Mouse (Mus musculus): ENCODE results near the gene Rptor. TPM values are rescaled to one million over a fixed set of nuclear protein-coding genes. Genes with fewer than 3 reads are reported as not detected.
"Not testable (repeated sequence)": the region's sequence is repeated elsewhere in the genome, so short reads cannot be mapped to it uniquely, and the experiment has no call there.

Rptor gene
- total RNA-seq, 2 experiments from 2014 or later: 57.1 to 58.0 TPM

GRCm38 (mm10) chr11:119644612-119645379 is 42.1 kb downstream of the Rptor start:
- intact Hi-C loops (cut with DNase I): no loop called here

GRCm38 (mm10) chr11:119650456-119650855 is 47.8 kb downstream of the Rptor start:
- intact Hi-C loops (cut with DNase I): no loop called here
- no peak for DNase-seq

More at GRCm38 (mm10) chr11:119644612-119645379, 42.1 kb downstream of the Rptor start:
- no peak for DNase-seq

DNA sequence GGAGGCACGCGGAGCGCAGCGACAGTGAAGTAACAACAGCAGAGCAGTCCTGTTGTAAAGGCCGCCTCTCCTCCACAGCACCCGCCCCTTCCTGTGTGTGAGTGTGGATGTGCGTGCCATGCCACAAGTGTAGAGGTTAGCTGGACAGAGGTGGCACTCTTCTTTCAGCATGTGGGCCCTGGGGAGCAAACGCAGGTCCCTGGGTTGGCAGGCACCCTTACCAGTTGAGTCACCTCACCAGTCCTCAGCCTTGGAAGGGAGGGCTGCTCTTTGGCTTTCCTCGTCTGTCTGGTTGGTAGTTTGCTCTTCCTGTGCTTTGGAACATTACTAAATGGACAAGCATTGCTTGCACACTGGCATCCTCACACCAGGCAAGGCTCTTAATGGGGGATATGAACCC is 50.6 kb downstream of the Rptor start:
- no peak for DNase-seq
- intact Hi-C loops (cut with DNase I): no loop called here

DNA sequence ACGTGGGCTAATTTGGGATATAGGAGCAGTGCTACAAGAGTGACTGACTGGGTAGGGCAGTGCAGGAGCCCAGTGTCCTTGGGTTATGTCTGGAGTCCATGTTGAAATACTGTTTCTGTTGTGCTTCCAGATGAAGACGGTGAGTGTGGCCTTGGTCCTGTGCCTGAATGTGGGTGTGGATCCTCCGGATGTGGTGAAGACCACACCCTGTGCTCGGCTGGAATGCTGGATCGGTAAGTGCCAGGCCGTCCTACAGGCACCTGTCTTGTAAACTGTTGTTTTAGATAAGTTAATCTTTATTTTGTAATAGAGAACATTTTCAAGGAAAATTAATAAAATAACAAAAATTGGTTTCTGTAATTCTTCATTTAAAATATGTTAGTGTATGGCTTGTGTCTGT is 54.8 kb downstream of the Rptor start:
- intact Hi-C loops (cut with DNase I): no loop called here

GRCm38 (mm10) chr11:119659296-119659695 is 56.6 kb downstream of the Rptor start:
- DNase-seq: no peak
- intact Hi-C loops (cut with DNase I): no loop called here

More for the DNA sequence above, 54.8 kb downstream of the Rptor start:
- no peak for DNase-seq

GRCm38 (mm10) chr11:119661479-119661878 is 58.8 kb downstream of the Rptor start:
- intact Hi-C loops (cut with DNase I); DNase-seq: not testable (repeated sequence)

DNA sequence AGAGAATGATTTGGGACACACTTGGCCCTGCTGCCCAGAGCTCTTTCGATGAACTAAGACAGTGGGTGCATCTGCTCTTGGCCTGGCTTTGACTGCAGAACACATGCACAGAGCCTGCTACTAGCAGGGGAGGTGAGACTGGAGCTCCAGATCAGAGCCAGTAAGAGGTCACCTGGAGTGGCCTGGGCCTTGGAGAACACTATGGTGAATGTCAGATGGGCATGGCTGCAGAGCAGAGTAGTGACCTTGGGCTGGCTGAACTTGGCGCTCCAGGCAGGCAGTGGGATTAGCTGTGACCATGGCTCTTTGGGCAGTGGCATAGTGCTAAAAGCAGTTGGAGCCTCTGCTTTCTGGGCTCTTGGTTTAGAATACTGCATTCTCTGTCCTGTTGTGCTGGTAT is 61.2 kb downstream of the Rptor start:
- no peak for DNase-seq
- intact Hi-C loops (cut with DNase I): no loop called here

- intact Hi-C loops (cut with DNase I): no loop called here
- DNase-seq: no peak
Observed at GRCm38 (mm10) chr11:119664678-119665307, 62.1 kb downstream of the Rptor start.

GRCm38 (mm10) chr11:119665308-119665702 is 62.6 kb downstream of the Rptor start:
- intact Hi-C loops (cut with DNase I): no loop called here
- no peak for DNase-seq

GRCm38 (mm10) chr11:119666567-119667108 is 63.9 kb downstream of the Rptor start:
- intact Hi-C loops (cut with DNase I): no loop called here
- no peak for DNase-seq

GRCm38 (mm10) chr11:119670690-119671666 is 68.3 kb downstream of the Rptor start:
- DNase-seq: no peak
- intact Hi-C loops (cut with DNase I): no loop called here

DNA sequence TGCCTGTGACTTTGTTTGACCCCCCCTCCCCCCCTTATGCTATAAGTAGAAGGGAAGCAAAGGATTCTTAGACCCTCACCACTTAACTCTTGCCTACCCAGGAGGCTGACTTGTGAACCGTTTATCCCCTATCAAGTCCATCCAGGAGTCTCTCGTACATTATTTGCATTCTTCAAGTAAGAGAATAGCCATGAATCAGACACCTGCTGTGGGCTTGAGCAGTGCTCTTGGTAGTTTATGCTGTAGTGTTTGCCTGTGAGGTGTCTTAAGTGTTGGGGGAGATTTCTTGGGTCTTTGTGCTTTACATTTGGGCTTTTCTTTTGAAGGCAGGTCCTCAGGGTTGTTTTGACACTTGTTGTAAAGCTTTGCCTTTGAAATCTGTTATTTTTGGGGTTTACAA is 69.3 kb downstream of the Rptor start:
- intact Hi-C loops (cut with DNase I): no loop called here
- DNase-seq: no peak

DNA sequence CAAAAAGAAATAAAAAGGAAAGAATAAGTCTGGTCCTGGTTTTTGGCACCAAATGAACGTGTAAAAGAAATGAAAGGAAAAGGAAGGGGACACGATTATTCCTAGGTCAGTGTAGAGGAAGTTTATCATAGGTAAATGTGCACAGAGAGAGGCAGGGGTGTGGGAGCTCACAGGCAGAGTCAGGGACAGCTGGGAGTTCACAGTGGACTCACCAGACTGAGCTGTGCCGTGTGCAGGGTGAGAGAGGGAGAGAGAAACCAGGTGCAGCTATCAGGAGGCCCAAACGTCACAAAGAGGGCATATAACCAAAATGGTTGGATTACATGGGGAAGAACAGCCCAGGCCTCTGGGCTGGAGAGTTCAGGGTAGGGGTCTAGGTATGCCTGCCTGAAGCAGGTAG is 70.1 kb downstream of the Rptor start:
- intact Hi-C loops (cut with DNase I): no loop called here
- no peak for DNase-seq

DNA sequence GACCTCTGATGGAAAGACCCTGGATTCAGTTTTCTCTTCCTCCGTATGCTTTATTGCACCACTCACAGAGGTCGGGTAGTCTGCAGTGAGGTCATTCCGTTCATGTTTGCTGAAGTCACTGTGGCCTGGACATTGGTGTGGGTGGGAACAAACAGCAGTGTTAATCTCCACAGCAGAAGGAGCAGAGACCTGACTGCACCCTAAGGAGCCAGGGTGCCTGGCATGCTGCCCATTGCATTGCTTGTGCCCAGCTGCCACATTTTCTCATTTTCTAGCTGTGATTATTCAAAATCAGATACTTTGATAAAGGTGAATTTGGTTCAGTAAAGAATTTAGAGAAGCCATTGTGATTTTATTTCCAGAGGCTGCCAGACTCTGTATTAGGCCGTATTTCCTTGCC is 72.1 kb downstream of the Rptor start:
- peak; percentile 55 for DNase-seq
- intact Hi-C loops (cut with DNase I): no loop called here

GRCm38 (mm10) chr11:119675546-119675945 is 72.8 kb downstream of the Rptor start:
- DNase-seq: no peak
- intact Hi-C loops (cut with DNase I): no loop called here

DNA sequence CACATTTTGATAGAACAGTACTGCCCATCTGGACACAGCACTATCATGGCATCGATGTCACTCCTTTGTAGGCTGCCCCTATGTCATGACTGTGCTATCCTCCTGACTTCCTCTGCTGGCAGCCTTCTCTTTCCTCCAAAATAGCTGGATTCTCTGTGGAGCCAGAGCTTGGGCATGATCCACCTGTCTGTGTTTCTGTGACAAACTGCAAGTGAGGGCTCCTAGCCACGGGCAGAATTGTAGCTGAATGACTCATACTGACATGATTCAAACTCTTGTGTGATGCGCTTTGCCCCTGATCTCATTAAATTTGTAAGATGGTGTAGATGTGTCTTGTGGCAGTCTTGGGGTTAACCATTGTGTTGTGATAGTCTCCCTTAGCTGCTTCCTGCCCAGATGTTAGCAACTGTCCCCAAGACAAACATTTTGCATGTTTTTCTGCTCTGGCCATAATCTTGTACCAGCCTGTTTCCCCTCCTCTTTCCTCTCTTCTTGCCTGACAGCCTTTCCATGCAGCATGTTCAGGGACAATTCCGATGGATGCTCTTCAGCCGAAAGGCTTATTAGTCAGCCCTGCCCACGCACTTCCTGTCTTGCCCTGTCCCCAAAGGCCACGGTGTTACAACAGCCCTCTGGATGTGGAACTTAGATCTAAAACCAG is 74.2 kb downstream of the Rptor start:
- intact Hi-C loops (cut with DNase I): no loop called here
- DNase-seq: no peak

DNA sequence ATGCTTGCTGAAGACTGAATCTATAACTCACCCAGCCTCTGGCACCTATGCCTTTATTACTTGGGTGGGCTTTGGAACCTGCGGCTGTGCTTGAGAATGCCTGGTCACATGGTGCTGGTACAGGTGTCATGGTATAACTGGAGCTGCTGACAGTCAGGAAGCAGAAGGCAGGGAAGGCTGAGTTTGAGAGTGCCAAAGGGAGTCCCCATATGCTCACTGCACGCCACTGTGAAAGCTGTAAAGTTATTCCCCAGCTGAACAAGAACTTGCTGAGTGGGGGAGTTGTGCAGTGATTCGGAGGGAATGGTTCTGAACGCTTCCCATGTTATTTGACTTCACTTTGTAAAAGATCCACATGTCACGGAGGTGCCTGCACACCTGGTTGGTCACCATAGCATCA is 75.7 kb downstream of the Rptor start:
- intact Hi-C loops (cut with DNase I): no loop called here
- no peak for DNase-seq

DNA sequence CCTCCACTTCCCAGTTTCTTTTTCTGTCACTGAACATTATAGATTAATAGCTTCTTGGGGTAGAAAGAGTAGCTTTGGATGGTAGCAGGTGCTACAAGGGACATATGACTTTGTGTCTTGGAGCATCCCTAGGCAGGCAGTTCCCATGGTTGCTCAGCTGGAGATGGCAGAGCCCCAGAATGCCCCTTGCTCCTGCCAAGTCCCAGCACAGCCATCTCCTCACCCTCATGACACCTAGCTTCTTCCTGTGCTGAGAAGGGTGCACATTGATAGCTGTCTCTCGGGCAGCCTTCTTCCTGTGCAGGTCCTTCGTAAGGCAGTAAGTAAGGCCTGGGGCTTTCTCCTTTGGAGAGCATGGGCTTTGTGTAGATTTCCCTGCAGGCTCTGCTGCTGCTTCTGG is 78.0 kb downstream of the Rptor start:
- intact Hi-C loops (cut with DNase I): no loop called here
- DNase-seq: no peak

DNA sequence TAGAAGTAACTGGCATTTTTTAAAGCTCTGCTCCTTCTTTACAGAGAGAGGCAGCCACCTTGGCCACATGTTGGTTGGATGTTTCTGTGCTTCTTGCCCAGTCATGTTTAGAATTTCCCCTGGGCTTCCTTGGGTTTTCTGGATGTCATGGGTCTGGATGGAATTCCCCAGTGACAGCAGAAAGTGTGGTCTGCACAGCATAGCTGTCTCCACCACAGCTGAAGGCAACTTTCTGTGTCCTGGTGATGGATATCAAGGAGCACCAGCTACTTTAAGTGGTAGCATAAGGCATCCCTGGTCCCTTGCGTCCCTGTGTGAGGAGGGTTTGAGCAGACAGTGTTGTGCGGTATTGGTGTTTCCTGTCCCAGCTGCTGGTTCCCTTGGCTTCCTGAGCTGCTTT is 79.6 kb downstream of the Rptor start:
- intact Hi-C loops (cut with DNase I): no loop called here
- DNase-seq: no peak

DNA sequence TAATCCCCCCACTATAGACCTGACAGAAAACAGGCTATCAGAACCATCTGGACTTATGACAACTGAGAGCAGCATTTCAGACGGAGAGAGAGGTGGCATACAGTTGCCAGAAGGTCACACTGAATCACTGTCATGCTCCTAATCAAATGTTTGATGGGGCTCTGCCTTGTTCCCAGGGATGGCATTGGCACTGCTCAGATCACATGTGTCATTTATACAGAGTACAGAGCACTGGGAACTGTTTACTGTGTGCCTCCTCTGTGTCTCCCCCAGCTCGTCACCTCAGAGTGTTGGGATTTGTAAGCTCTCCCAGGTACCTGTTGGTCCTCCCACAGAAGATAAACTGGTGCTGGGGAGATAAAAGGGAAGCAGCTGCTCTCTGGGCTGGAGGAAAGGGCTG is 81.1 kb downstream of the Rptor start:
- DNase-seq: no peak
- intact Hi-C loops (cut with DNase I): no loop called here

All from left cerebral cortex, postnatal 4 days (tissue).